Mouse (Mus musculus) stomach, embryonic 14.5 days (tissue): ENCODE measurements at regions not wholly inside any gene's neighbourhood (a gene's known extent, or its start where the extent isn't known, plus 50 kb on each side); places are given as distances from the start of the nearest gene placed in this dataset.

Source experiments
- ATAC-seq: fragments of 200-750 bp; cut with Nextera tagmentation; 2 replicates; pipeline ENCODE4 v1.8.0; 2017; ENCODE audit warnings: low read depth, moderate TSS enrichment; ENCODE audit not compliant: insufficient number of reproducible peaks, insufficient read depth, low FRiP score
- H3K27ac ChIP-seq: fragments of 300-500 bp; sonication (generic); 2 replicates; pipeline ENCODE4 v1.5.1; 2014; ENCODE audit warnings: mild to moderate bottlenecking, low read length, moderate library complexity, mixed read lengths
- H3K27me3 ChIP-seq: fragments of 300-500 bp; sonication (generic); 2 replicates; pipeline ENCODE4 v1.6.1; 2014; ENCODE audit warnings: low read length, control low read depth, mixed read lengths; ENCODE audit not compliant: control insufficient read depth, insufficient read depth
- H3K36me3 ChIP-seq: fragments of 300-500 bp; sonication (generic); 2 replicates; pipeline ENCODE4 v1.6.1; 2014; ENCODE audit warnings: mild to moderate bottlenecking, control low read depth, low read length, moderate library complexity, mixed read lengths; ENCODE audit not compliant: control insufficient read depth, insufficient read depth
- H3K4me1 ChIP-seq: fragments of 300-500 bp; sonication (generic); 2 replicates; pipeline ENCODE4 v1.6.1; 2014; ENCODE audit warnings: low read length, control low read depth, mixed read lengths; ENCODE audit not compliant: control insufficient read depth, insufficient read depth
- H3K4me2 ChIP-seq: fragments of 300-500 bp; sonication (generic); replicated peaks from 2 replicates; pipeline ENCODE4 v1.6.1; 2014; ENCODE audit warnings: low read depth, low read length, control low read depth
- H3K4me3 ChIP-seq: fragments of 300-500 bp; sonication (generic); 2 replicates; pipeline ENCODE4 v1.5.1; 2014; ENCODE audit warnings: low read depth, low read length, control low read depth
- H3K9ac ChIP-seq: fragments of 300-500 bp; sonication (generic); replicated peaks from 2 replicates; pipeline ENCODE4 v1.6.1; 2014; ENCODE audit warnings: low read depth, mild to moderate bottlenecking, control low read depth, low read length, moderate library complexity, mixed read lengths
- H3K9me3 ChIP-seq: fragments of 300-500 bp; sonication (generic); 2 replicates; pipeline ENCODE4 v1.6.1; 2016; ENCODE audit warnings: low read depth, low read length, control low read depth; ENCODE audit not compliant: control insufficient read depth
- WGBS: fragments of 180-500 bp; shearing (Covaris S2); extraction: QIAGEN DNeasy Blood & Tissue Kit; methylation state at CpG from one replicate; pipeline ENCODE4 v1.1.7; 2014; 5-methylcytosine and 5-hydroxymethylcytosine counted together

DNA sequence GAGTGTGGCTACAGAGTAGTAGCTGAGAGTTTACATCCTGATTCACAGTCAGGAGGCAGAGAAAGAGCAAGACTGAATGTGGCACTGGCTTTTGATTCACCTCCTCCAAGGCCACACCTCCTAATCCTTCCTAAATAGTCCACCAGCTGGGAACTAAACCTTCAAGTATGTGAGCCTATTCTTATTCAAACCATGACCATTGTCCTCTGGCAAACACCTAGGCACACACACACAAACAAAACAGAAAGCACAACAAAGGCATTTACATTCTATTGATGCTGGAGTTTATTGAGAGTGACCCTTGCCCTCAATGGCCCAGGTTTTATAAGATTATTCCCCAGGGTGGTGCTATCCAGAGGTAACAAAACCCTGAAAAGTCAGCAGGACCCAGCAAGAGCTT, 235.4 kb upstream of the Dynlrb2 start:
- Histone ChIP-seq H3K4me2 (no peak overlapping the region), H3K9me3 (no peaks in the 10 kb centered on the region), H3K27me3 (no peaks in the 10 kb centered on the region), H3K9ac (no peak overlapping the region), H3K36me3 (no peaks in the 10 kb centered on the region), H3K27ac (no peak overlapping the region), H3K4me3 (no peak overlapping the region), H3K4me1 (no peaks in the 10 kb centered on the region)
- no peak for ATAC-seq

DNA sequence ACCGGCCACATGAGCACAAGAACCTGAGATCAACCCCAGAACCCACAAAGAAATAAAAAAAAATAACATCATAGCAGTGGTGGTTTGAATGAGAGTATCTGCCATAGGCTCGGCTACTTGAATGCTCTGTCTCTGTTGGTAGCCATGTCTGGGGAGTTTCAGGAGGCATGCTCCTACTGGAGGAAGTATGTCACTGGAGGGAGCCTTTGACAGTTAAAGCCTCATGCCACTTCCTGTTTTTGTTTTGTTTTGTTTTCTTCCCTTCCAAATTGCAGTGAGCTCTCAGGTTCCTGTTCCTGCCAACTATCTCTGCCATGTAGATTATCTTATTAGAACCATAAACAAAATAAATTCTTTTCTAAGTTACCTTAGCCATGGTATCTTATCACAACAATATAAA, 236.1 kb upstream of the Dynlrb2 start:
- no peaks in the 10 kb centered on the region for H3K9me3 ChIP-seq
- H3K4me1 ChIP-seq = no peaks in the 10 kb centered on the region
- no peaks in the 10 kb centered on the region for H3K36me3 ChIP-seq
- no peak for ATAC-seq
- no peak overlapping the region for H3K9ac ChIP-seq
- WGBS = 89% methylated on average over 2 of the region's 2 CpGs
- H3K4me2 ChIP-seq = no peak overlapping the region
- no peaks in the 10 kb centered on the region for H3K27me3 ChIP-seq
- no peak overlapping the region for H3K27ac ChIP-seq
- H3K4me3 ChIP-seq = no peak overlapping the region

DNA sequence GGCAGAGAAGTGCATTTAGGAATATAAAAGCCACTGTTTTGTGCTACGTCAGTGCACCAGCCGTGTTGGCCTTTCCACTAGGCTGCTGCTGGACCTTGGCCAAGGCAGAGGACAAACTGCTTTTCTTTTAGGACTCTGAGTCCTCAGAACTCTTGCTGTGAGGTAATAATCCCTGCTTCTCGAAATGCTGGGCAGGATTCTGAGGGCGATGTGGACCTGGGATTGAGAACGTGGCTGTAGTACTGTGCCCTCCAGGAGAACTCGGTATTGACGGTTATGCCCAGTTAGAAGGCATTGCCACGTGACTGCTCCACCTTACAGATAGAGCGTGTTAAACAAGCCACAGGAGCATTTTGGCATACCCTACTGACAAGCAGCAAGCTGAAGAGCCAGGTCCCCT, 236.6 kb upstream of the Dynlrb2 start:
- H3K36me3 ChIP-seq = no peaks in the 10 kb centered on the region
- WGBS = 81% methylated on average over 9 of the region's 9 CpGs
- no peak overlapping the region for H3K9ac ChIP-seq
- no peak overlapping the region for H3K4me3 ChIP-seq
- H3K9me3 ChIP-seq = no peaks in the 10 kb centered on the region
- H3K4me1 ChIP-seq = no peaks in the 10 kb centered on the region
- no peak for ATAC-seq
- H3K4me2 ChIP-seq = no peak overlapping the region
- H3K27me3 ChIP-seq = no peaks in the 10 kb centered on the region
- no peak overlapping the region for H3K27ac ChIP-seq

DNA sequence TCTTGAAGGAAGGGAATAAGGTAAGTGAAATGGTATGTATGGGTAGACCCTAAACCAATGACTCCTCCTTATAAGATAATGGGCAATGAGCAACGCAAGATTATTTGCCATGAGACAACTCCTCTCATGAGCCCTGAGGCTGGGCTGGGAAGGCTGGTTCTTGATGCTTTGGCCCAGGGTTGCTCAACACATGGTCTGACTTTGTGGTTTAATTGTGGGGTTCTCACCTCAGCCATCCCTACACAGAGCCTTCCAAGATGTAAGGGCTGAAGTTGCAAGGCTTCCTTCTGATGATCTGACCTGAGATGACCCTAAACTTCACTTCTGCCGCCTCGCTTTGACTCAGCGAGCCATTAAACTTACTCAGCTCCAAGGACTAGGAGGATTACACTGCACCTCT, 237.8 kb upstream of the Dynlrb2 start:
- Histone ChIP-seq H3K27me3 (no peaks in the 10 kb centered on the region), H3K4me2 (no peak overlapping the region), H3K4me1 (0 out of 2 replicates have a peak, but pooled peaks cover 3% of the 10 kb centered on the region), H3K27ac (no peak overlapping the region), H3K4me3 (no peak overlapping the region), H3K9me3 (no peaks in the 10 kb centered on the region), H3K9ac (no peak overlapping the region), H3K36me3 (no peaks in the 10 kb centered on the region)
- WGBS = 83% methylated on average over 4 of the region's 4 CpGs
- no peak for ATAC-seq

GRCm38 (mm10) chr8:116265591-116265990, 239.2 kb upstream of the Dynlrb2 start:
- Histone ChIP-seq H3K9ac (no peak overlapping the region), H3K27me3 (no peaks in the 10 kb centered on the region), H3K27ac (no peak overlapping the region), H3K9me3 (no peaks in the 10 kb centered on the region), H3K36me3 (no peaks in the 10 kb centered on the region), H3K4me3 (no peak overlapping the region), H3K4me1 (0 out of 2 replicates have a peak, but pooled peaks cover 3% of the 10 kb centered on the region), H3K4me2 (no peak overlapping the region)
- WGBS = 73% methylated on average over 3 of the region's 3 CpGs
- no peak for ATAC-seq

- no peak overlapping the region for H3K4me2 ChIP-seq
- ATAC-seq = no peak
- no peaks in the 10 kb centered on the region for H3K9me3 ChIP-seq
- H3K4me1 ChIP-seq = 0 out of 2 replicates have a peak, but pooled peaks cover 3% of the 10 kb centered on the region
- H3K9ac ChIP-seq = no peak overlapping the region
- H3K27me3 ChIP-seq = no peaks in the 10 kb centered on the region
- no peak overlapping the region for H3K27ac ChIP-seq
- H3K4me3 ChIP-seq = no peak overlapping the region
- 82% methylated on average over 3 of the region's 3 CpGs for WGBS
- H3K36me3 ChIP-seq = no peaks in the 10 kb centered on the region
These were observed 240.7 kb upstream of the Dynlrb2 start for GRCm38 (mm10) chr8:116264078-116264477.

- H3K4me3 ChIP-seq = no peak overlapping the region
- ATAC-seq = no peak
- no peaks in the 10 kb centered on the region for H3K27me3 ChIP-seq
- no peak overlapping the region for H3K4me2 ChIP-seq
- no peaks in the 10 kb centered on the region for H3K9me3 ChIP-seq
- H3K36me3 ChIP-seq = no peaks in the 10 kb centered on the region
- 0 out of 2 replicates have a peak, but pooled peaks cover 3% of the 10 kb centered on the region for H3K4me1 ChIP-seq
- H3K9ac ChIP-seq = no peak overlapping the region
- H3K27ac ChIP-seq = no peak overlapping the region
- 30% methylated on average over 2 of the region's 2 CpGs for WGBS
These were observed 243.5 kb upstream of the Dynlrb2 start for GRCm38 (mm10) chr8:116261286-116261685.

DNA sequence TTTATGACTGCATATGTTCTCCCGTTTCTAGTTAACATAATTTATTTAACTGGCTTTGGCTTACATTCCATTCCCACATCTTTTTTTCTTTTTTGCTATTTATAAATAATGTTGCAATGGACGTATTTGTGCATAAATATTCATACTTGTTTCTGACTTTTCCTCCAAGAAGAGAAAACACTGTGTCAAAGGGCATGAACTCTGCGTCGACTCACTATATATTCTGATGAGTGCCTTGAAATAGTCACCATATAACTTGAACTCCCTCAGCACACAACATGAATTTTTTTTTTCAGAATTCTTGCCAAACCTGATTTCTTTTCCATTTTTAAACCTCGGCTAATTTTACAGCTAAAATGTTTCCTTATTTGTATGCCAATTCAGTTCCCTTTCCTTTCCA, 249.4 kb upstream of the Dynlrb2 start:
- Histone ChIP-seq H3K4me2 (no peak overlapping the region), H3K9ac (no peak overlapping the region), H3K27me3 (no peaks in the 10 kb centered on the region), H3K27ac (no peak overlapping the region), H3K9me3 (no peaks in the 10 kb centered on the region), H3K4me3 (no peak overlapping the region), H3K4me1 (no peaks in the 10 kb centered on the region), H3K36me3 (no peaks in the 10 kb centered on the region)
- 69% methylated on average over 5 of the region's 5 CpGs for WGBS
- no peak for ATAC-seq

GRCm38 (mm10) chr8:116252455-116253216, 252.1 kb upstream of the Dynlrb2 start:
- no peak for ATAC-seq
- no peaks in the 10 kb centered on the region for H3K36me3 ChIP-seq
- no peak overlapping the region for H3K27ac ChIP-seq
- WGBS = 29% methylated on average over 7 of the region's 7 CpGs
- H3K9me3 ChIP-seq = no peaks in the 10 kb centered on the region
- no peak overlapping the region for H3K4me3 ChIP-seq
- H3K9ac ChIP-seq = no peak overlapping the region
- H3K4me2 ChIP-seq = no peak overlapping the region
- no peaks in the 10 kb centered on the region for H3K4me1 ChIP-seq
- no peaks in the 10 kb centered on the region for H3K27me3 ChIP-seq
